Mouse (Mus musculus) CH12.LX (cell line): Measurements from ENCODE around the gene Nova2. TPM values are rescaled to one million over a fixed set of nuclear protein-coding genes. Genes with fewer than 3 reads are reported as not detected.

Experiments used
- DNase-seq: peaks from one replicate; pipeline ENCODE4 v3.0.0-alpha.2; 2013; ENCODE audit errors: extremely low read depth
- H3K27ac ChIP-seq: 2 replicates; pipeline ENCODE4 v1.5.1; 2012; ENCODE audit warnings: low read depth, mild to moderate bottlenecking, control low read depth, moderate library complexity; ENCODE audit not compliant: insufficient read depth
- H3K27me3 ChIP-seq: replicated peaks from 2 replicates; pipeline ENCODE3; 2012; ENCODE audit warnings: inconsistent platforms
- H3K36me3 ChIP-seq, 2 experiments: replicated peaks in 1 of 2; 2 replicates each; pipeline versions ENCODE3 to v1.6.1; 2012; ENCODE audit warnings: inconsistent platforms in 1 of 2, low read length in 1 of 2, mild to moderate bottlenecking in 1 of 2, mixed read lengths in 1 of 2, moderate library complexity in 1 of 2; ENCODE audit not compliant: control insufficient read depth in 1 of 2, insufficient read depth in 1 of 2
- H3K4me1 ChIP-seq, 2 experiments: 2 replicates each; pipeline ENCODE4 v1.6.1; 2012; ENCODE audit warnings: inconsistent platforms in 1 of 2, moderate library complexity in 1 of 2; ENCODE audit not compliant: insufficient read depth in 2 of 2, control insufficient read depth in 1 of 2
- H3K4me2 ChIP-seq: 2 replicates; pipeline ENCODE4 v1.6.1; 2012; ENCODE audit warnings: low read depth, mild to moderate bottlenecking, control low read depth; ENCODE audit not compliant: poor library complexity, insufficient read depth, severe bottlenecking
- H3K4me3 ChIP-seq, 3 experiments: fragments of 150-350 bp in 1 of 3; sonication (generic) in 1 of 3; replicated peaks in 1 of 3; 2 replicates each; pipeline versions ENCODE3 to v1.5.1; 2011 to 2012; ENCODE audit warnings: low read depth in 2 of 3, low read length in 2 of 3, mild to moderate bottlenecking in 2 of 3, moderate library complexity in 2 of 3, control low read depth in 1 of 3, improper control_type of control experiment in 1 of 3, inconsistent platforms in 1 of 3, mixed read lengths in 1 of 3; ENCODE audit not compliant: poor library complexity in 1 of 3
- H3K79me2 ChIP-seq: replicated peaks from 2 replicates; pipeline ENCODE4 v1.6.1; 2012; ENCODE audit warnings: mild to moderate bottlenecking, moderate library complexity; ENCODE audit not compliant: control insufficient read depth, poor library complexity, insufficient read depth, severe bottlenecking; ENCODE audit errors: extremely low read depth
- H3K9ac ChIP-seq: 2 replicates; pipeline ENCODE4 v1.6.1; 2012; ENCODE audit warnings: low read depth, mild to moderate bottlenecking, control low read depth, moderate library complexity; ENCODE audit not compliant: insufficient read depth
- H3K9me3 ChIP-seq: replicated peaks from 2 replicates; pipeline ENCODE3; 2012; ENCODE audit warnings: low read length, inconsistent platforms, mixed read lengths
- BHLHE40 ChIP-seq: IDR thresholded peaks from 2 replicates; pipeline ENCODE4 v1.6.1; 2011; ENCODE audit warnings: mild to moderate bottlenecking, low read depth, low read length, improper control_type of control experiment
- CHD2 ChIP-seq: IDR thresholded peaks from 2 replicates; pipeline ENCODE4 v1.6.1; 2011; ENCODE audit warnings: low read length, improper control_type of control experiment
- ELF1 ChIP-seq: IDR thresholded peaks from 2 replicates; pipeline ENCODE4 v1.6.1; 2014; ENCODE audit warnings: low read depth, mild to moderate bottlenecking, inconsistent platforms, low read length, improper control_type of control experiment
- ETS1 ChIP-seq: conservative IDR thresholded peaks from 2 replicates; pipeline ENCODE4 v1.6.1; 2012; ENCODE audit warnings: low read depth, mild to moderate bottlenecking, inconsistent platforms, low read length, improper control_type of control experiment, moderate library complexity
- GABPA ChIP-seq: IDR thresholded peaks from 2 replicates; pipeline ENCODE4 v1.6.1; 2012; ENCODE audit warnings: low read depth, low read length, improper control_type of control experiment, inconsistent platforms; ENCODE audit not compliant: insufficient replicate concordance
- IRF4 ChIP-seq: IDR thresholded peaks from 2 replicates; pipeline ENCODE4 v1.6.1; 2014; ENCODE audit warnings: low read depth, mild to moderate bottlenecking, inconsistent platforms, low read length, improper control_type of control experiment
- JUN ChIP-seq: IDR thresholded peaks from 2 replicates; pipeline ENCODE4 v1.6.1; 2011; ENCODE audit warnings: low read depth, mild to moderate bottlenecking, low read length, improper control_type of control experiment, moderate library complexity; ENCODE audit not compliant: insufficient read depth
- JUND ChIP-seq: conservative IDR thresholded peaks from 2 replicates; pipeline ENCODE4 v1.6.1; 2011; ENCODE audit warnings: low read depth, low read length, improper control_type of control experiment
- MAX ChIP-seq: IDR thresholded peaks from 2 replicates; pipeline ENCODE4 v1.6.1; 2011; ENCODE audit warnings: low read length, improper control_type of control experiment
- MEF2A ChIP-seq: IDR thresholded peaks from 2 replicates; pipeline ENCODE4 v1.6.1; 2014; ENCODE audit warnings: low read depth, mild to moderate bottlenecking, inconsistent platforms, low read length, improper control_type of control experiment, borderline replicate concordance
- MXI1 ChIP-seq: IDR thresholded peaks from 2 replicates; pipeline ENCODE4 v1.6.1; 2011; ENCODE audit warnings: mild to moderate bottlenecking, low read depth, low read length, improper control_type of control experiment
- MYC ChIP-seq: IDR thresholded peaks from 2 replicates; pipeline ENCODE4 v1.6.1; 2011; ENCODE audit warnings: low read depth, mild to moderate bottlenecking, improper control_type of control experiment, low read length
- NELFE ChIP-seq: IDR thresholded peaks from 2 replicates; pipeline ENCODE4 v1.6.1; 2011; ENCODE audit warnings: low read depth, low read length, improper control_type of control experiment
- NRF1 ChIP-seq: IDR thresholded peaks from 2 replicates; pipeline ENCODE4 v1.6.1; 2014; ENCODE audit warnings: low read depth, mild to moderate bottlenecking, inconsistent platforms, low read length, improper control_type of control experiment, moderate library complexity
- PAX5 ChIP-seq: IDR thresholded peaks from 2 replicates; pipeline ENCODE4 v1.6.1; 2012; ENCODE audit warnings: low read length, inconsistent platforms, mixed read lengths
- POLR2A ChIP-seq: IDR thresholded peaks from 2 replicates; pipeline ENCODE4 v1.6.1; 2011; ENCODE audit warnings: low read depth, mild to moderate bottlenecking, improper control_type of control experiment, low read length
- SIN3A ChIP-seq: IDR thresholded peaks from 2 replicates; pipeline ENCODE4 v1.6.1; 2012; ENCODE audit warnings: low read length, improper control_type of control experiment, inconsistent platforms
- SMC3 ChIP-seq: IDR thresholded peaks from 2 replicates; pipeline ENCODE4 v1.6.1; 2011; ENCODE audit warnings: low read depth, low read length, improper control_type of control experiment
- UBTF ChIP-seq: IDR thresholded peaks from 2 replicates; pipeline ENCODE4 v1.6.1; 2012; ENCODE audit warnings: low read depth, mild to moderate bottlenecking, inconsistent platforms, low read length, improper control_type of control experiment, moderate library complexity
- USF1 ChIP-seq: IDR thresholded peaks from 2 replicates; pipeline ENCODE4 v1.6.1; 2014; ENCODE audit warnings: low read depth, mild to moderate bottlenecking, inconsistent platforms, low read length, improper control_type of control experiment
- ZC3H11A ChIP-seq: IDR thresholded peaks from 2 replicates; pipeline ENCODE4 v1.6.1; 2012; ENCODE audit warnings: low read depth, mild to moderate bottlenecking, inconsistent platforms, low read length, improper control_type of control experiment
- ZKSCAN1 ChIP-seq: IDR thresholded peaks from 2 replicates; pipeline ENCODE4 v1.6.1; 2012; ENCODE audit warnings: low read depth, inconsistent platforms, low read length, improper control_type of control experiment, borderline replicate concordance
- dilution Hi-C: fragments of 300-500 bp; cut with MboI; formaldehyde crosslinking; loops from 2 replicates; pipeline ENCODE4 v1.14.3; 2020; ENCODE audit warnings: low sequenced_read_pairs; ENCODE audit not compliant: extremely low pct_unique_long_range_greater_than_20kb, extremely low pct_ligation_motif_present
- in situ Hi-C: fragments of 300-500 bp; cut with MboI; formaldehyde crosslinking; loops from 3 replicates; pipeline ENCODE4 v1.14.3; 2019; ENCODE audit warnings: low sequenced_read_pairs, low pct_ligation_motif_present, low pct_unique_long_range_greater_than_20kb, mixed read lengths
- polyA plus RNA-seq: library from polyadenylated mRNA; unstranded; fragments of >175 nt; gene quantifications from 2 replicates; pipeline ENCODE4 v1.2.1, GENCODE M21; 2012; ENCODE audit warnings: low read depth; ENCODE audit not compliant: insufficient read length
- total RNA-seq, 2 experiments: library from RNA; depleted of rRNA; stranded (reverse); fragments of 300-350 nt in 1 of 2; fragments of >200 nt in 1 of 2; gene quantifications; 2 replicates each; pipeline ENCODE4 v1.2.3; 2012 to 2014

The Nova2 gene
- total and polyA plus RNA-seq, 3 experiments, result 0.04 TPM; not detected in 2

DNA sequence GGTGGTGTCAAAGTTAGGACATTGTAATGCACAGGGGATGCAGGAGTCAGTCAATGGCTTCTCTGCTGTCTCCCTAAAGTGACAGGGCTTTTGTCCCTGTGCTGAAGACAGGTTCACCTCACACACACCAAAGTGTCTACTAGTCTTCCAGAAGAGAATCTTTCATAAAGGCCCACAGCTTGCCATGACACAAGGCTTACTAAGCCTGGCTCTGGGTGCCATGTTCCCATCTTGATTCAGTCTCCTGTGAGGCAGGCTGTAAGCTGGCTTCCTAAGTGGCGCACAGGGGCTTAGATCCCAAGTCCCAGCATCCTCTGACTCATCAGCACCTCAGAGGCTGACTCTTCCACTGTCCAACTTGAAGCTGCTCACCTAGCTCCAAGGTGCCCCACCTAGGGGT lies 38.7 kb upstream of the Nova2 start:
- Histone ChIP-seq H3K36me3 (peaks cover 0 to 19% of the 10 kb centered on the region in 2 experiments), H3K9me3 (no peaks in the 10 kb centered on the region), H3K9ac (no peak overlapping the region), H3K27me3 (peaks cover 7% of the 10 kb centered on the region), H3K27ac (no peak overlapping the region), H3K4me1 (peaks cover 9 to 19% of the 10 kb centered on the region in 2 experiments), H3K79me2 (no peaks in the 10 kb centered on the region), H3K4me3 (no peak overlapping the region), H3K4me2 (no peak overlapping the region)
- dilution Hi-C loops, result no loop called here
- no peak for TF ChIP-seq ZC3H11A
- no peak for TF ChIP-seq JUN
- TF ChIP-seq USF1, result no peak
- no peak for TF ChIP-seq ETS1
- no peak for TF ChIP-seq BHLHE40
- TF ChIP-seq SMC3, result no peak
- no peak for TF ChIP-seq JUND
- no peak for TF ChIP-seq MXI1
- no peak for TF ChIP-seq SIN3A
- TF ChIP-seq POLR2A, result no peak
- no peak for TF ChIP-seq ELF1
- no peak for TF ChIP-seq MYC
- no peak for TF ChIP-seq MAX
- TF ChIP-seq CHD2, result no peak
- in situ Hi-C loops, result no loop called here
- DNase-seq, result no peak

DNA sequence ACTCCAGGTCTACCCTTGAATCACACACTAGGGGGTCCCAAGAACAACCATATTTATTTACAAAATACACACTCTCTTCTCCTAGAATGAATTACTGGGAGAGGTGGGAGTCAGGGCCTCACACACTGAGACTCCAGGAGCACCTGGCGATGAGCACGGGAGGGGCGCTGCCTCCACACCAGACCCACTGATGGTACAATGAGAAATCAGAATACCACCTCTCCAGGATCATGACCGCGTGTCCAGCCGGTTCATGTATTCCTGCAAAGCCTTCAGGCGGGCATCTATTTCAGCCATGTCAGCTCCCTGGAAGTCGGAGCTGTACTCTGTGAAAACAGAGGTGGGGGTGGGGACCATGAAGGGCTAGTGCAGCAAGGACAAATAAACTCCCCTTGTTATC lies 34.8 kb upstream of the Nova2 start:
- no peak overlapping the region for H3K4me2 ChIP-seq
- no peaks in the 10 kb centered on the region for H3K9me3 ChIP-seq
- H3K27ac ChIP-seq, result no peak overlapping the region
- no peak for DNase-seq
- peaks cover 0 to 32% of the 10 kb centered on the region in 2 experiments for H3K36me3 ChIP-seq
- dilution Hi-C loops (no loop called here), in situ Hi-C loops (loop anchor here (10.0 kb wide), 2 partner anchors 94 to 134 kb away; partner anchors contain the start of genes Foxa3, Nanos2 and Sympk)
- no peaks in the 10 kb centered on the region for H3K27me3 ChIP-seq
- no peak overlapping the region for H3K9ac ChIP-seq
- peaks cover 3 to 7% of the 10 kb centered on the region in 2 experiments; a peak in 2 of 4 replicates for H3K4me1 ChIP-seq
- no peak overlapping the region for H3K4me3 ChIP-seq
- TF ChIP-seq JUN, result no peak
- TF ChIP-seq USF1, result no peak
- TF ChIP-seq ETS1, result no peak
- TF ChIP-seq POLR2A, result no peak
- TF ChIP-seq IRF4, result no peak
- TF ChIP-seq MXI1, result no peak
- TF ChIP-seq ZC3H11A, result no peak
- TF ChIP-seq PAX5, result no peak
- no peak for TF ChIP-seq MYC
- no peak for TF ChIP-seq GABPA
- no peak for TF ChIP-seq UBTF
- no peak for TF ChIP-seq NELFE
- no peak for TF ChIP-seq ZKSCAN1
- TF ChIP-seq NRF1, result no peak
- TF ChIP-seq JUND, result no peak
- TF ChIP-seq MEF2A, result no peak
- H3K79me2 ChIP-seq, result no peaks in the 10 kb centered on the region
